Comparison of ENCODE assay signal across 28 mouse cellular contexts in genomic region chr19:45722188-45722587, GRCm38 (mm10). TPM values are rescaled to one million over a fixed set of nuclear protein-coding genes. Genes with fewer than 3 reads are reported as not detected.
DNase-seq lines count a peak whose midpoint lies in the region; ATAC-seq and TF ChIP-seq lines count a peak whose summit lies in the region.
"Had no signal": no experiment of that assay in that cellular context is flagged by ENCODE, and none has a peak within 500 bp of the region (broad histone marks: within the 10 kb centered on the region; RNA-seq: fewer than 3 reads in every experiment).

No protein-coding gene starts in this region.

- H3K27ac ChIP-seq in forebrain, postnatal 0 days (ENCODE audit: low read depth, low read length), result no peak overlapping the region
- H3K27ac ChIP-seq in forebrain, embryonic 14.5 days (ENCODE audit: low read depth, low read length), result no peak overlapping the region
- H3K27ac ChIP-seq in left cerebral cortex, adult 2 months, result no peak overlapping the region
- H3K27ac ChIP-seq in midbrain, postnatal 0 days (ENCODE audit: low read depth, low read length), result no peak overlapping the region
- H3K27ac ChIP-seq in midbrain, embryonic 15.5 days, result no peak overlapping the region
- H3K27ac ChIP-seq: hindbrain, embryonic 13.5 days; limb, embryonic 12.5 days; macrophage; midbrain, embryonic 10.5 days; neural tube, embryonic 13.5 days had no signal

- no peaks in the 10 kb centered on the region for H3K36me3 ChIP-seq in forebrain, postnatal 0 days (ENCODE audit: insufficient read depth)
- no peaks in the 10 kb centered on the region for H3K36me3 ChIP-seq in forebrain, embryonic 14.5 days (ENCODE audit: control insufficient read depth, insufficient read depth, low read length)
- no peaks in the 10 kb centered on the region for H3K36me3 ChIP-seq in midbrain, postnatal 0 days (ENCODE audit: insufficient read depth, low read length)
- no peaks in the 10 kb centered on the region for H3K36me3 ChIP-seq in midbrain, embryonic 15.5 days (replicated peaks)
- H3K36me3 ChIP-seq: heart, embryonic 12.5 days; hindbrain, embryonic 13.5 days; limb, embryonic 12.5 days; midbrain, embryonic 10.5 days; neural tube, embryonic 13.5 days had no signal

- no peak for DNase-seq in forebrain, postnatal 0 days
- no peak for DNase-seq in forebrain, embryonic 14.5 days (ENCODE audit: low spot score)
- DNase-seq in left cerebral cortex, adult 2 months (ENCODE audit: extremely low spot score in 1 of 2, low spot score in 2 of 2), result no peak
- no peak for DNase-seq in left cerebral cortex, postnatal 25 days (ENCODE audit: low spot score in 2 of 2)
- DNase-seq in midbrain, postnatal 0 days (ENCODE audit: low spot score), result no peak
- peak; percentile 33 for DNase-seq in induced T-regulatory cell, adult 2 months (ENCODE audit: low read depth)
- no peak for DNase-seq in urinary bladder, adult 18-20 months (ENCODE audit: low spot score in 2 of 2)
- DNase-seq: adrenal gland, adult 8-10 months; cerebellum, adult 9-11 months; heart, postnatal 14 days; kidney, adult 2 months; kidney, postnatal 14 days; layer of hippocampus, adult 9-11 months; lung, adult 18-20 months; right cerebral cortex, adult 18-20 months had no signal

- 76% methylated on average over 5 of the region's 5 CpGs for WGBS in forebrain, postnatal 0 days
- 69% methylated on average over 5 of the region's 5 CpGs for WGBS in forebrain, embryonic 14.5 days
- 73% methylated on average over 5 of the region's 5 CpGs for WGBS in midbrain, postnatal 0 days
- 80% methylated on average over 5 of the region's 5 CpGs for WGBS in midbrain, embryonic 15.5 days

- no peak overlapping the region for H3K4me3 ChIP-seq in forebrain, postnatal 0 days (ENCODE audit: low read depth, low read length)
- no peak overlapping the region for H3K4me3 ChIP-seq in forebrain, embryonic 14.5 days (ENCODE audit: low read depth, low read length)
- H3K4me3 ChIP-seq in left cerebral cortex, adult 2 months, result no peak overlapping the region
- H3K4me3 ChIP-seq in midbrain, postnatal 0 days (ENCODE audit: low read depth, low read length), result no peak overlapping the region
- H3K4me3 ChIP-seq in midbrain, embryonic 15.5 days, result no peak overlapping the region
- H3K4me3 ChIP-seq: heart, embryonic 12.5 days; hindbrain, embryonic 13.5 days; limb, embryonic 12.5 days; midbrain, embryonic 10.5 days; neural tube, embryonic 13.5 days had no signal

- no peak overlapping the region for H3K4me2 ChIP-seq in forebrain, postnatal 0 days (ENCODE audit: low read depth)
- no peak overlapping the region for H3K4me2 ChIP-seq in forebrain, embryonic 14.5 days (ENCODE audit: low read length)
- no peak overlapping the region for H3K4me2 ChIP-seq in midbrain, postnatal 0 days (ENCODE audit: low read depth, low read length, poor library complexity, severe bottlenecking)
- H3K4me2 ChIP-seq in midbrain, embryonic 15.5 days, result no peak overlapping the region
- H3K4me2 ChIP-seq: heart, embryonic 12.5 days; hindbrain, embryonic 13.5 days; limb, embryonic 12.5 days; neural tube, embryonic 13.5 days had no signal

- 0 out of 2 replicates have a peak, but pooled peaks have one; percentile 10 for TF ChIP-seq CTCF in forebrain, postnatal 0 days (IDR thresholded peaks at IDR 0.05; ENCODE audit: low read depth)
- TF ChIP-seq CTCF in left cerebral cortex, adult 2 months (IDR thresholded peaks at IDR 0.05), result peak; percentile 10; the same call in 1 of the 2 replicates
- TF ChIP-seq CTCF in midbrain, postnatal 0 days (IDR thresholded peaks at IDR 0.05), result peak; percentile 32; the same call in 1 of the 2 replicates

- intact Hi-C loops in left cerebral cortex, adult 2 months (cut with DNase I), result no loop called here
- intact Hi-C loops in left cerebral cortex, postnatal 25 days (cut with DNase I), result no loop called here

- peaks cover 4% of the 10 kb centered on the region; the same call in 1 of the 2 replicates for H3K4me1 ChIP-seq in forebrain, postnatal 0 days (ENCODE audit: insufficient read depth)
- H3K4me1 ChIP-seq in forebrain, embryonic 14.5 days (ENCODE audit: control insufficient read depth, insufficient read depth, low read length), result peaks cover 4% of the 10 kb centered on the region; the same call in 1 of the 2 replicates
- H3K4me1 ChIP-seq in midbrain, postnatal 0 days (ENCODE audit: insufficient read depth, low read length), result 0 out of 2 replicates have a peak, but pooled peaks cover 3% of the 10 kb centered on the region
- peaks cover 14% of the 10 kb centered on the region for H3K4me1 ChIP-seq in midbrain, embryonic 15.5 days

- H3K9me3 ChIP-seq in forebrain, postnatal 0 days (ENCODE audit: low read length), result no peaks in the 10 kb centered on the region
- no peaks in the 10 kb centered on the region for H3K9me3 ChIP-seq in forebrain, embryonic 14.5 days (replicated peaks; ENCODE audit: control insufficient read depth, low read length)
- no peaks in the 10 kb centered on the region for H3K9me3 ChIP-seq in midbrain, postnatal 0 days (ENCODE audit: low read length)
- no peaks in the 10 kb centered on the region for H3K9me3 ChIP-seq in midbrain, embryonic 15.5 days
- H3K9me3 ChIP-seq: heart, embryonic 12.5 days; hindbrain, embryonic 13.5 days; limb, embryonic 12.5 days; midbrain, embryonic 10.5 days; neural tube, embryonic 13.5 days had no signal

- no peak overlapping the region for H3K9ac ChIP-seq in forebrain, postnatal 0 days
- H3K9ac ChIP-seq in forebrain, embryonic 14.5 days (ENCODE audit: low read length), result no peak overlapping the region
- H3K9ac ChIP-seq in midbrain, postnatal 0 days (replicated peaks; ENCODE audit: low read length, poor library complexity, severe bottlenecking), result no peak overlapping the region
- H3K9ac ChIP-seq in midbrain, embryonic 15.5 days, result no peak overlapping the region
- H3K9ac ChIP-seq: heart, embryonic 12.5 days; hindbrain, embryonic 13.5 days; limb, embryonic 12.5 days; neural tube, embryonic 13.5 days had no signal

- no peak for ATAC-seq in forebrain, postnatal 0 days
- no peak for ATAC-seq in forebrain, embryonic 14.5 days
- no peak for ATAC-seq in midbrain, postnatal 0 days (ENCODE audit: low FRiP score)
- no peak for ATAC-seq in midbrain, embryonic 15.5 days (replicated peaks)

- no peaks in the 10 kb centered on the region for H3K27me3 ChIP-seq in forebrain, postnatal 0 days (ENCODE audit: insufficient read depth, low read length)
- H3K27me3 ChIP-seq in forebrain, embryonic 14.5 days (replicated peaks; ENCODE audit: control insufficient read depth, insufficient read depth, low read length), result no peaks in the 10 kb centered on the region
- H3K27me3 ChIP-seq in midbrain, postnatal 0 days (ENCODE audit: insufficient read depth, low read length), result peaks cover 12% of the 10 kb centered on the region; the same call in 1 of the 2 replicates
- H3K27me3 ChIP-seq in midbrain, embryonic 15.5 days (replicated peaks), result peaks cover 46% of the 10 kb centered on the region

RNA-seq across cellular contexts. Expression of gene Fgf8, which starts 20.5 kb away (rescaled TPM):
- total RNA-seq in forebrain, postnatal 0 days (2014; rRNA removed), result 1.00 TPM in 1 of 2 replicates, not detected in the other
- polyA plus RNA-seq in forebrain, postnatal 0 days (2015; fragmentation: Nextera tagmentation; extraction: Ambion mirVana), result 0.24 and 0.26 TPM in 2 replicates
- 0.88 and 2.4 TPM in 2 replicates for polyA plus RNA-seq in forebrain, embryonic 14.5 days (2014; fragmentation: Nextera tagmentation; extraction: Ambion mirVana)
- not detected for total RNA-seq in left cerebral cortex, adult 2 months (2021)
- not detected for total RNA-seq in left cerebral cortex, postnatal 25 days (2021)
- 1.3 TPM in 1 of 2 replicates, not detected in the other for total RNA-seq in midbrain, postnatal 0 days (2014; rRNA removed)
- not detected in 2 replicates for polyA plus RNA-seq in midbrain, postnatal 0 days (2015; fragmentation: Nextera tagmentation; extraction: Ambion mirVana)
- 0.91 and 1.2 TPM in 2 replicates for polyA plus RNA-seq in midbrain, embryonic 15.5 days (2015; fragmentation: Nextera tagmentation; extraction: Ambion mirVana)
- total RNA-seq: adrenal gland, adult 8-10 months; gastrocnemius, adult 8-10 months; granulocyte monocyte progenitor cell, adult 5-6 weeks; heart, postnatal 14 days; left cerebral cortex, adult 8-10 months had no signal
- polyA plus RNA-seq: embryonic facial prominence, embryonic 14.5 days; heart, embryonic 12.5 days; kidney, adult 2 months; macrophage; neural tube, embryonic 13.5 days; small intestine, adult 2 months; urinary bladder, adult 2 months had no signal

RNA-seq across cellular contexts. Expression of gene Npm3, which starts 27.2 kb away (rescaled TPM):
- total RNA-seq in forebrain, postnatal 0 days (2014; rRNA removed), result 34.7 and 55.2 TPM in 2 replicates
- 7.8 and 11.5 TPM in 2 replicates for polyA plus RNA-seq in forebrain, postnatal 0 days (2015; fragmentation: Nextera tagmentation; extraction: Ambion mirVana)
- 11.7 and 12.7 TPM in 2 replicates for polyA plus RNA-seq in forebrain, embryonic 14.5 days (2014; fragmentation: Nextera tagmentation; extraction: Ambion mirVana)
- total RNA-seq in left cerebral cortex, adult 2 months (2021), result 1 to 10 TPM; 4.1 to 6.8 TPM
- 1 to 10 TPM; 7.1 to 7.4 TPM for total RNA-seq in left cerebral cortex, postnatal 25 days (2021)
- total RNA-seq in midbrain, postnatal 0 days (2014; rRNA removed), result 26.1 and 40.2 TPM in 2 replicates
- 5.6 and 6.5 TPM in 2 replicates for polyA plus RNA-seq in midbrain, postnatal 0 days (2015; fragmentation: Nextera tagmentation; extraction: Ambion mirVana)
- 6.3 and 6.9 TPM in 2 replicates for polyA plus RNA-seq in midbrain, embryonic 15.5 days (2015; fragmentation: Nextera tagmentation; extraction: Ambion mirVana)
